Mouse (Mus musculus): ENCODE results near the gene Xpr1.

Xpr1 gene

DNA sequence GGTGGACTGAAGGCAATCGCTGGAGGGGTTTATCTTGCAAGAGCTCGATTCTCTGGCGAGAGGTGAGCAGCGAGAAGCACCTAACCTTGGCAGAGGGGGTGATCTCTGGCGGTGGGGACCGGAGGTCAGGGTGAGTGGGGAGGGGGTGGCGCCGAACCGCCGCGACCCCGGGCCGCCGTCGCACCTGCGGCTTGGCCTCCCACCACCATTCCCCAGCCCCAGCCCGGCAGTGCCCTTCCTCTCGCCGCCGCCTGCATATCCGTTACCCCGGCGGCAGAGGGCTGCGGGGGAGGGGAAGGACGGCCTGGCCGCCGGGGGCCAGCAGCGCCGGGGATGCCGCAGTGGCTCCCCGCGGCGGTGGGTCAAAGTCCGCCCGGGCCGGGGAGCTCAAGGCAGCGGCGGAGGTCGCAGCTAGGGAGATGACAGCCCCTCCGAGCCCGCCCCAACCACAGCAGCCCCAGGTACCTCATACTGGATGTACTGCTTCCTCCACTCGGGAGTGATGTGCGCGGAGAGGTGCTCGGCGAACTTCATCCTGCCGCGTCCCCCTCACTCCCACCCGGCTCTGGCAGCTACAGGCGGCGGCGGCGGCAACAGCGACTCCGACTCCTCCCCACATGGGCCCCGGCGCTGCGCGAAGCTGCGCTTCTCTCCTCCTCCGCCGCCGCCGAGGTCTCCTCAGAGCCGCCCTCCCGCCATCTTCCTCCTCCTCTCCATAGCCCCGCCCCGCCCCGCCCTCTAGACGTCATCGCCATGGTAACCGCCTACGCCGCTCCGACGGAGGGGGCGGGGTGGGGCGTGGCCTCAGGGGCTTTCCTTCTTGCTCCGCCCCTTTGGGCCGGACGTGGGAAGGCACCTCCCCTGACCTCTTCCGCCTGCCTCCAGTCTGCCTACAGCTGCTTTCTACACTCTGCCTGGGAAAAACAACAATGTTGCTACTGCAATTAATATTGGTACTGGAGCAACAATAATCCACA is at the start of gene Xpr1:
Gene Xpr1 (minus strand): TSS at position 715 of the 977 bp plus-strand sequence.
- DNase-seq (ENCODE audit: low spot score) = peak; percentile 81

DNA sequence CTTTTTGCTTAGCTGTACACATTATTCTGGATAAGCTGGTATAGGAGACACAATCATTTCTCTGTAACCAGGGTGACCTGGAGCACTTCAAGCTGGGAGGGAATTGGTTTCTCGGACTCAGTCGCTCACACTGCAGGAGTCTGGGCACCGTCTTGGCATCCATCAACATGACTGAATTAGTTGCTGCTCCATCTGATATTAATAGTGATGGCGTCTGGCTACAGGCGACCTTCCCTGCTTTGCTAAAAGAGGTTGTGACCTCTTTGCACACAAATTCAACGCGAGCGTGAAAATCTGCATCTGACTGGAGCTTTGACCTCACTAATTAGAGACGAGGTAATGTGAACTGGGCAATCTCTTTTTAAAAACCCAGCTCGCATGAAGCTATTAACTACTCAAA is 46.2 kb upstream of the Xpr1 start:
- no peak for DNase-seq (ENCODE audit: low spot score)

DNA sequence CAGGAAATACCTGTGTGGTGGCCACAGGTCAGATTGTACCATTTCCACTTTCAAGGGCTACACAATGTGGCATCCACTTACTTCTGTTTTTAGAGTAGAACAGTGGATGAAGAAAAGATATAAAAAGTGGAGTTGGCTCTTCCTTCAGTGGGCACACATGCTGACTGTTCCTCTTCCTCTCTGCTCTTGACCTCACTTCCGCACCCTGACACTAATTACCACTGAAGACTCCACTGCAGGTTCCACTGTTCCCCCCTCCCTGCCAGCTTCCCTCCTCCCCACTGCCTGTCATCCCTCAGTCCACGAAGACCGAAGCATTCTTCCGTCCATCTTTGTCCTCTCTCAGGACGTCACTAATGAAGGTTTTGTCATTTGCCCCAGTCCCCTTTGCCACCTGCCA is 45.4 kb upstream of the Xpr1 start:
- no peak for DNase-seq (ENCODE audit: low spot score)

DNA sequence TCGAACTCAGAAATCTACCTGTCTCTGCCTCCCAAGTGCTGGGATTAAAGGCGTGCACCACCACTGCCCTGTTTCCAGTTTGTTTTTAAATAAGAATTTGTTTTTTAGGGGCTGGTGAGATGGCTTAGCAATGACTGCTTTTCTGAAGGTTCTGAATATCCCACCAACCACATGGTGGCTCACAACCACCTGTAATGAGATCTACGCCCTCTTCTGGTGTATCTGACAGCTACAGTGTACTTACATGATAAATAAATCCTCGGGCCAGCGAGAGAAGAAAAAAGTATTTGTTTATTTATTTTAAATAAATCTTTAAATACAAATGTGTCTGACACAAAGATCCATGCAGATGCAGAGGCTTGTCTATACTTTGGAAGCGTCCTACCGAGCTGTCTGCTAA is 40.3 kb upstream of the Xpr1 start:
- DNase-seq (ENCODE audit: low spot score) = no peak

DNA sequence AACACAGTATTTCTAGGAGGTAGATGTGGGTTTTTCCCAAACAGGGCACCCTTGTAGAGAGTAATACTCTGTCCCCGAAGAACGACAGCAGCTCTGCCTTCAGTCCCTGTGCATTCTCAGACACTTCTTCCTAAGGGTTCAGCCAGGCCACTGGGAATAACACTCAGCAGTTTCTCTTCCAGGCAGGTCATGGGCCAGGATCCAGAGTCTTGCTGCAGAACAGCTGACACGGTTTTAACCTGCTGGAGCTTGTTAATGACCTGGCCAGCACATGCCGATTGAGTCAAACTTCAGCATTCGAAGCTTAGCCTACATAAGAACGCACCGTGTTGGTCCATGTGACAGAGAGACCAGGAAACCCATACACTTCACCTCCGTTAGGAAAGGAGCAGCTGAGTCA is 36.0 kb upstream of the Xpr1 start:
- DNase-seq (ENCODE audit: low spot score) = no peak

DNA sequence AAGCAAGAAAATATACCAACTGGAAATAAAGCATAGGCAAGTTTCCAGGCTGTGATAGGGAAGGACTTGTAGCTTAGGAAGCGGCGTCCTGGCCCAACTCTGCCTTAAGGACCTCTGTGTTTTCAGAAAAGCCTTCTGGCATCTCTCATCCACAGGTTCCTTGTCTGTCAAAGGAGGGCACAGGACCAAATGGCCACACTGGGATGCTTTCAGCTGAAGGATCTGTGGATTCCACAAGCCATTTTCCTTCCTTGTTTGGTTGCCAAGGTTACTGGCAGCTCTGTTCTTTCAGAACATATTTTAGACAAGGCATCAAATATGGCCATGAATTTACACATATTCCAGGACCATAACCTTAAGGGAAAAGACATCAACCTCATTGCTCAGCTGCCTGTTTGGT is 31.7 kb upstream of the Xpr1 start:
- DNase-seq (ENCODE audit: low spot score) = no peak

DNA sequence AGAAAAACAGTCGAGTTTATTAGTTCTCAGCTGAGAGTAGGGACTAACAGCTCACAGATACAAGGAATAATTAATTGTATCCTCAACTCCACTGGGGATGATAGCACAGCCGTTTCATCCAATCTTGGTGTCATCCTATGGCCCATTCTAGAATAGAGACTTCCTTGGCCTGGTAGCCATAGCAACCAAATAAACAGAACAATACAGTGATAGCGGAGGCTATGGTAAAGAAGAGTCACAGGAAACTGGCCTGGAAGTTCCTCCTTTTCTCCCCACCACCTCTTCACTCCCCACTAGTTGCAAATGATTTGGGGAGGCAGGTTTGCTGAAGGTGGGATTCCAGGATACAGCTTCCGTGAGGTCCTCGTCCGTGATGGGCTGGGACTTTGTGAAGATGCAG is 30.1 kb upstream of the Xpr1 start:
- DNase-seq (ENCODE audit: low spot score) = no peak

DNA sequence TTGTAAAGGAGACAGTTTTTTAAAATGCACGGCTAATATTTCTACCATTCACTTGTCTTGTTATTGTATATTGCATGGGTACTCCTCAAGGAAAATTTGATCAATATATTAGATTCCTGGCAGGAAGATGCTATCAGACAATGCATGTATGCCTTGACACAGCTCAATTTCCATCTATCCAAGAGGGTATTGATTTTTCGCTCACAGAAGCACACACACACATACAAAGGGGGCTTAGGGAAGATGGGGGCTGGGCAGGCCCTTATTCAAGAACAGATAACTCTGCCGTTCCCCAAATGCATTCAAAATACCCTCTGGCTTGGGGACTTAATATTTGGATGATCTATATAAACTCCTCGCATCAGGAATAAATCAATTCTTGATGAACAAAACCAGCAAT is 25.9 kb upstream of the Xpr1 start:
- DNase-seq (ENCODE audit: low spot score) = no peak

DNA sequence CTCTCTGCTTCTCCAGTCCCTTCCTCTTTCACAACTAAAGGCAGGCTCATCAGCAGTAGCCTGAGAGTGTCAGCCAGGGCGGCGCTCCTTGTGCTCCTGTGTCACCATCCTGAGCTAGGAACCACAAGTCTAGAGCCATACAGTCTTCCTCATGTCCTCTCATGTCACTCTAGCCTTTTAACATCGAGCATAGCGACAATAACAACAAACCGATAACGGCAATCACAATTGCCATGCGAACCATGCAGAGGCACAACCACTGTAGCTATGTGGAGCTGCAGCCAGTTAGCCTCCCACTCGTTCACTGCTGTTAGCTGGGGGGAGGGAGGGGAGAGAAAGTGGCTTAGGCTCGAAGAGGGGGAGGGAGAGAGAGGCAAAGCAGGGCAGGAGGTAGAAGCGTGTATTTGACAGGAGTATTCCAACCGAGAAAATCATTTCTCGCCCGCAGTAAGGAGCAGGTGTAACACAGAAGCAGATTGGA is 25.3 kb upstream of the Xpr1 start:
- DNase-seq (ENCODE audit: low spot score) = no peak

DNA sequence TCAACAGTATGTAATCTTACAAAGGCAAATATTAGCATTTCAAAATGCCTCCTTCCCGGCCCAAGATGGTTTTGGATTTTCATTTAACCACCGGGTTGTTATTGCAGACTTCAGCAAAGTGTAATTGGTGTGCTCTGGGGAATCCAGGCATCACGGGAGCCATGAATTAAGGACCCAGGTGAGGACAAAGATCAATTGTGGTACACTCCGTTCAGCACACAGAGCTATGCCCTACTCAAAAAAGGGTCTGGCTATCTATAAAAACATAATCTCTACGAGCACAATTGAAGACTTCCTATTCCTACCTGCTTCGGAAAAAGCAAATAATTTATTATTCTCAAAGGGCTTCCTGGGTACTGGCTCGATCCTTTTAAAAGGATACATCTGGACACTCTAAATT is 22.3 kb upstream of the Xpr1 start:
- DNase-seq (ENCODE audit: low spot score) = no peak

DNA sequence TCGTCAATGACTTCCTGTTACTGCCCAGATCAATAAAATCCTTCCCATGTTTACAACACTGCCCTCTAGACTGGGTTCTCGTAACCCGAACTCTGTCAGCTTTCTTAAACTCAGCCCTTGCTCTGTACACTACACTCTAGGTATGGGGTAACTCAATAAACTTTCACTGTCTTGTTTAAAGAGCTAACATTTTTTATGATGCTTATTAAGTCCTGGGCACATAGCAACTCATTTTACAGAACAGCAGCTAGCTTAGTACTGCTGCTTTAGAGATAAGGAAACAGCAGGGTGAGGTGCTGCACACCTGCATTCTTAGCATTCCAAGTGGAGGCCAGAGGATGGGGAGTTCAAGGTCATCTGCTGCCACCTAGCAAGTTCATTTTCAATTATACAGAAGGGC is 21.3 kb upstream of the Xpr1 start:
- no peak for DNase-seq (ENCODE audit: low spot score)

DNA sequence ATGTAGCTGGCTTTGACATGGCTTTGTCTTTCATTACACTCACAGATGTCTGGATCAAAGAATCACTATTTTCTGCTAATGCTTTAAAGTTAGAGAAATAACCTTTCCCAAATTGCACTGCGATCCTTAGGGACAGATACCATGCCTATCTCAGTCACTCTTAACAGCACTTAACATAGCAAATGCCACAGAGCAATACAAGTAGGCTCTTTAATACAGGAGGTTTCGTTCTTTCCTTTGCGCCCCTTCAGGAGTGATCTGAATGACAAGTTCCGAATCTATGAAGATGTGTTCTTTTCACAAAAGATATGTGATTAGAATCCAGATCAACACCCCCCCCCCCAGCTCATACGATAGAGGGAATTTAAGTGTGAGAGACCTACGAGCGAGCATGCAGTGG is 12.1 kb upstream of the Xpr1 start:
- no peak for DNase-seq (ENCODE audit: low spot score)

DNA sequence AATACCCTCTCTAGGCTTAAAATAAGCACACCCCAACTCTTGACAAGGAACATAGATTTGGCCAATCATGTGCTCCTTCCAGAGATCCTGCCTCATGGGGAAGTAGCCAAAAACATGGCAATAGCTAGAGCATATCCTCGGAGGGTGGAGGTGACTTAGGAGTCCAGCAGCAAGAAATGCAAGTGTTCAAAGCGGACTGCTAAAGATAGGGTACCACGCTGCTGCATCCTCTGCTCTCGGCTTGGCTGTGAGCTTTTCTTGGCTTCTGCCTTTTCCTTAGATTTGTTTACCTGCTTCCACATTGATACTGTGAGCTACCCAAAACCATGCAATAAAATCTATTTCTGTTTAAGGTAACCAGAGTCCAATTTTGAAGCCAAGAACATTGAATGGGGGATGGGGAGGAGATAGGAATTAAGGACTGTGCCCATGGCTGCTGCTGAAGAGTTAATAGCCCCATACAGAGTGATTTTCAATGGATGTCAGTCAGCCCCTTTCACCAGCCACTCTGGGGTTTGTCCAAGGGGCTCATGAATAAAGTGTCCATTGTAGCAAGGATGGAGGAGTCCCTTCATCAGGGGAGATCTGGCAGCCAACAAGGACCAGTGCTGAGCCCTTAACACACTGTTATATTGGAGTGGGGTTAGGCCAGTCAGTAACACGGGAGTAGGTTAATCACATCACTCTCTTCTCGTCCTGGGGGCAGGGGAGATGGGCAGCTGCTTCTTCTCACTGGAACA is 10.1 kb upstream of the Xpr1 start:
- no peak for DNase-seq (ENCODE audit: low spot score)

DNA sequence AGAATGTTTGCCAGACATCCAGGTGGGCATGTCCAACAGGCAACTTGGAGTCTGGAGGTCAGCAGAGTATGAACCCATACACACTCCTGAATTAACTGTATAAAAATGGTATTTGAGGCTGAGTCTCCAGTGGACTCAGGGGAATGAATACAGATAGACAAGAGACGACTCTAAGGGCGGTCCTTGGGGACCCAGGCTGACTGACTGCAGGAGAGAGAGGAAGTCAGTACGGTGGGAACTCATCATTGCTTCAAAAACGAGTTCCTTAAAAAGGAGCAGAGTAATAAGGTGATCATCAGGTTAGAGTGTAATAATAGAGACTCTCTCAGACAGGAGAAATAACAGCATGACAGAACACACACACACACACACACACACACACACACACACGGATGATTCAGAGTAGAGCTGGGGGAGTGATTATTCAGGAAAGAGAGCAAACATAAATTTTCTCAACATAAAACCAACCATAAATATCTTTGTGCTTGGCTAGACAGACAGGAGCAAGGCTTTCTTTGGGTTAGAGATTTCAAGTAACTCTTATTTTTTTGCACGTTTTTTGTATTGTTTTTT is 8.6 kb upstream of the Xpr1 start:
- DNase-seq (ENCODE audit: low spot score) = no peak

DNA sequence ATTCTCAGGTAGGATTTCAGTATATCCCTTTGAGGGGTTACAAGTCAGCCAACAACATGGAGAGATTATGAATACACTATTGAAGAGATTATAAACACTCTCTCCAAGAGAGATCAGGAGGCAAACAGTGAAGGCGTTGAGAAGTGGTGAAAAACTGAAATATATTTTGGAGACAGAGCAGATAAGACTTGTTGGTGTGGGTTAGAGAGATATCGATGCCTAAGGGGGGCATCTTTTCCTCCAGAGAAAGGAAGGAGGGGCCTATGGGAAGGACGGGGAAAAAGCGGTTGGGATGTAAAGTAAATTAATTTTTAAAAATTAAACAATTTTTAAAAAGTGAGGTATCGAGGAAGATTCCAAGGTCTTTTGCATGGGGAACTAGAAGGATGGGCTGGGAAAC is 8.1 kb upstream of the Xpr1 start:
- DNase-seq (ENCODE audit: low spot score) = no peak

DNA sequence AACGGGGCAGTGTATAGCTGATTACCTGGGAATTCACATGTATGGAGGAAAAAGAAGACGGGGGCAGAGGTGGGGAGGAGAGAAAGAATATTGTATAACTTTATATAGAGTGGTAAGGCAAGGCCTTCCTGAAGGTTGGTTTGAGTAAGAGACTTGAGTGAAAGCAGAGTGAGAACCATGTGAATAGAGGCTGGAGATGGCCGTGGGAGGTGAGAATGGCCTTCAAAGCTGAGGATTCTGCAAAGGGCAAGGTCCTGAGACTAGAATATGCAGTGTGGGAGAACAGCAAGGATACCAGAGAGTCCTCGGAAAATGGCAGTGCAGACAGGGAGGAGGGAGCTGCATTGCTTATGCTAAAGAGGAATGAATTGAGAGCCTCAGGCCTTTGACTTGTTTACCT is 6.6 kb upstream of the Xpr1 start:
- no peak for DNase-seq (ENCODE audit: low spot score)

DNA sequence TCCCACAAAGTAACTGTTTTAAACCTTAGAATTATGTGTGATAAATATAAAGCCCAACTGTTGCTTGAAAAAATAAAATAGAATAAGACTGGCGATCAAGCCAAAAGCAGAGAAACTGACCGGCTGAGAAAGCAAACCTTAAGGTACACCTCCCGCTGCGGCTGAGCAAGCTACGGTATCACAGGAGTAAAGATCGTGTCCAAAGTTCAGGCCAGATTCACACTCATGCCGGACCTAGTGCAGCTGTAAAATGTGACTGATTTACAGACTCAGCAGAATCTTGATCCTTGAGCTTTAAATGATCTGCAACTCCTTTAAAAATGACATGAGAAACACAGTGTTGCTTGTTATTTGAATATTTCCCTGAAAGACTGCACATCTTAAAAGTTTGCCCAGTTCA is 4.8 kb upstream of the Xpr1 start:
- no peak for DNase-seq (ENCODE audit: low spot score)

DNA sequence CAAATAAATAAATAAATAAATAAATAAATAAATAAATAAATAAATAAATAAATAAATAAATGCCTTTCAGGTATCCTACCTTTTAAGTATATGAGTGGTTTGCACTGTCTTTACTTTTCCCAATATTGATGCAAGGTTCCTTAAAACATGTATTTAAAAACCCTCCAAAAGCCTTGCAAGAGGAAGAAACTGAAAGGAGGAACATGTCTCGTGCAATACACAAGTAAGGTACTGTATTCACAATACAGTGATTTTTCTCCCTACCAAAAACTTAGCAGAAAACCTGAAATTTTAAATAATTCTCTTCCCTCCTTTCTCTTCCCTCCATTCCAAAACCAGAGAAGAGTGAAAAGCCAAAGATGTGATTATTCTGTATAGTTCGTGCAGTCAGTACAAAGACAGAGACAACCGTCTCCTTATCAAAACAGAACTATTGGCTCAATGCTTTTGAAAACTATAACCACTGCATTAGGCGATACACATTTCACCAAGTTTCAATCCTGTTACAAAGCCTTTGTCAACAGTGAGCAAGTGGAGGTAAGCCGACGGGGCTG is 991 bp downstream of the Xpr1 start:
- DNase-seq (ENCODE audit: low spot score) = no peak

DNA sequence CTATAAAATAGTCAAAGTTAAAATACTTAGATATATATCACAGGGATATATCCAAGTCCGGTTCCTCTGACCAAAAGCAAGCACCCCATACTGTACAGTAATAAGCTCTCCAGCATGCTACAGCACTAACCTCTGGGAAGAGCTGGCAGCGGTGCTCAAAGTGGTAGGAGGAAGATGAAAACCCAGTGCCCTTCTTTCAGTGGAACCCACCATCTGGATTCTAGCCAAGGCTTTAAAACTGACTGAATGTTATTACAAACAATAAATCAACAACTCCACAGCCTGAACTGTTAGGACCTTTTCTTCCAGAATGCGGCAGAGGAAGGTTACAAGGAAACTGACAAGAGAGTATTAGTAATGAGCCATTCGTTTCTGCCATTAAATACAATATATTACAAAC is 1.8 kb downstream of the Xpr1 start:
- DNase-seq (ENCODE audit: low spot score) = no peak

DNA sequence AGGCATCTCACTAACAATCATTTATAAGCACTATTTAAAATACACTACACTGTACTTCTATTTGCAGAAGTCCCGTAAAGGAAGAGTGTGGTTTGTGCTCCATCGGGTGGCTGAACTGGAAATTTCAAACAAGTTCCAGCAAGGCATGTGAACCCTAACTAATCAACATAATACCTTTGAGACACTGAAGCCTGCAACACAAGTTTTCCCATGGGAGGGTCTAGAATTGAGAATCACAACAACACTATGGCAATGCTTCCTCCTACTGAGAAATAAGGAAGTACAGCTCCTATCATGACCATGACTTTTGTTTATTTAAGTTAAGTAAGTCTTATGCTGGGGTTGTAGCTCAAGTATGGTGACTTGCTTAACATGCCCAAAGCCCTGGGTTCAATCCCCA is 4.5 kb downstream of the Xpr1 start:
- no peak for DNase-seq (ENCODE audit: low spot score)

DNA sequence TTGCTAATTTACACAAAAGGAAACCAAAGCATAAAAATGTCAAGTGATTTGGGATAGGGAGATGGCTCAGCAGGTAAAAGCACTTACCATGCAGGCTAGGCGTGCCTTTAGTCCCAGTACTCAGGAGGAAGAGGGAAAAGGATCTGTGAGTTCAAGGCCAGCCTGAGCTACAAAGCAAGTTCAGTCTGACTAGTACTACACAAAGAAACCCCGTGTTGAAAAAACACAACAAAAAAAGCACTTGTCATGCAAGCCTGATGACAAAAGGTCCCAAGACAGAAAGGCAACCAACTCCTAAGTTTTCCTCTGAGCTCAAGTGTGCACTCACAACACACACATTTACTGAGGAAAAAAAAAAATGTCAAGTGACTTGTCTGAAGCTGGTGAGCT is 8.6 kb downstream of the Xpr1 start:
- no peak for DNase-seq (ENCODE audit: low spot score)

DNA sequence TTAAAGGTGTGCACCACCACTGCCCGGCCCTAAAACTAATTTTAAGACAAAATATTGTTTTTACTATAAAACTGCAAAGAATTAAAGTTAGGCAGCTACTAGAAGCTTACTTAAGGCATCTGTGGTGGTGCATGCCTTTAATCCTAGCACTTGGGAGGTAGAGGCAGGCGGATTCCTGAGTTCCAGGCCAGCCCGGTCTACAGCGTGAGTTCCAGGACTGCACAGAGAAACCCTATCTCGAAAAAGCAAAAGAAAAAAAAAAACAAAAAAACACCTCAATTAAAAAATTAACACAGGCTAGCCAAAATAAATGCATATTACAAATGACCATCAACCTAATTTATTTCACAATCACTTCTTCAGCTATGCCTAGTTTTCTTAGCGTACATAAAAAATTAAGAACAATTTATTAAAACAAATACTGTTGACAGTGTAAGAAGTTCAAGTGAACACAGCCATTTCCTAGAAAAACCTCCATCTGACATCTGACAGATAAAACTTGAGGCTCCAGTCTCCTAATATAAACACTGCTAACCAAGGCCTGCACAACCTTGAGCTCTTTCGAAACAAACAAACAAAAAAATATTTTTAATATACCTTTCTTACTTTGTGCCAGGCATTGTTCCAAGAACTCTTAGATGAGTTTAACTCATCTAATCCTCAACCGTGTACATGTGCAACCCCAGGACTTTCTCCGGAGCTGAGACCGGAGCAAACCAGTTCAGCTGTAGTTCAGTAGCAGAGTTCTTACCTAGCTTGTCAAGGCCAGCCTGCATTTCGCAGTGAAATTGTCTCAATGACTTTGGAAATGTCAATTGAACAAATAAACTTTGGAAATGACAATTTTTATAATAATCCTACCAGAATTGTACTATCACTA is 9.3 kb downstream of the Xpr1 start:
- DNase-seq (ENCODE audit: low spot score) = no peak
